Mouse (Mus musculus) megakaryocyte progenitor cell, adult 5-6 weeks (primary cell): ENCODE measurements around the gene Cfap61. TPM values are rescaled to one million over a fixed set of nuclear protein-coding genes. Genes with fewer than 3 reads are reported as not detected.

Experiments
- ATAC-seq: replicated peaks from 2 replicates; pipeline ENCODE4 v1.8.0; 2016; ENCODE audit warnings: mild to moderate bottlenecking, moderate TSS enrichment, inconsistent platforms; ENCODE audit not compliant: poor library complexity
- total RNA-seq, 2 experiments: library from RNA; stranded (forward) in 1 of 2; stranded (reverse) in 1 of 2; fragments of 157-497, 149-512 nt in 1 of 2; fragments of 200-1000 nt in 1 of 2; gene quantifications; 2 replicates each; pipeline versions ENCODE4 v1.2.3 to v1.2.4; 2015 to 2017

The Cfap61 gene
- total RNA-seq, 2 experiments from 2014 or later: 0.04 to 0.10 TPM

GRCm38 (mm10) chr2:145949475-145950068 is 15.0 kb downstream of the Cfap61 start:
- no peak for ATAC-seq

- ATAC-seq: no peak
Measured at GRCm38 (mm10) chr2:145950239-145950638, 15.7 kb downstream of the Cfap61 start.

GRCm38 (mm10) chr2:145952726-145953125 is 18.1 kb downstream of the Cfap61 start:
- peak; percentile 64 for ATAC-seq

GRCm38 (mm10) chr2:145955844-145956243 is 21.3 kb downstream of the Cfap61 start:
- ATAC-seq: no peak

DNA sequence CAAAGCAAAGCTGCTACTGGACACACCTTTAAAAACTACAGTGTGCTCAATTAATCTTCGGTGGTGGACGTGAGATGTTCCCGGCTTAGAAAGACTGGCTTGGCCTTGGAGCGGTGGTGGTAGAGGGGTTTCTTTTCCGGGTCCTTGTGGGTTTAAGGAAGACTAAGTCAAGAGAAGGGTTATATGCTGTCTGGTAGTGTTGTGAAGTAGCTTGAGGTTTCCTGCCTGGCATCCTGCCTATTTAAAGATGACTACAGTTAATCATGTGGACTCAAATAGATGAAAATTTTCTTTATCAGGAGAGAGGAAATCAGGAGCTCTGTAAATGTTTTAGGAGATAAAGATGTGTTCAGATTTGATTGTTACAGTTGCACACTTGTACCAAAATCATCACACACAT is 21.7 kb downstream of the Cfap61 start:
- ATAC-seq: peak; percentile 32

GRCm38 (mm10) chr2:145957450-145957849 is 22.9 kb downstream of the Cfap61 start:
- ATAC-seq: peak; percentile 73

- no peak for ATAC-seq
Measured at GRCm38 (mm10) chr2:145958097-145958496, 23.5 kb downstream of the Cfap61 start.

DNA sequence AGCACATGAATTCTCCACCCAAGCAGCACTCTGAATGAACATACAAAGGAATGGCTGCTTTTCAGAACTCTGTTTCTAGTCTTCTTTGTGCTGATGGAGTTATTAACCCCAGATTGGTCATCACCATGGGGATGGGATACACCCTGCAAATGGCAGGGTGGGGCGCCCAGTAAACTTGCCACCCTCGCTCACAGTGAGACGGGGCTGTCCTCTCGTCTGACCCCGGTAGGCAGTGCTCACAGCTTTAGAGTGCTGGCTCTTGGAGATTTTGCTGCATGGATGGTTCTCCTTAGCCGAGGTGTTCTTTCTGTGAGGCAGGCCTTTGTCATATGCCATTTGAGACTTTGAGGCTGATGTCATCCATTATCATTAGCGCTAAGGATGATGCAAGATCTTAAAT is 24.0 kb downstream of the Cfap61 start:
- ATAC-seq: no peak

GRCm38 (mm10) chr2:145961861-145962260 is 27.3 kb downstream of the Cfap61 start:
- no peak for ATAC-seq

- no peak for ATAC-seq
Measured at GRCm38 (mm10) chr2:145970751-145971150, 36.2 kb downstream of the Cfap61 start.

DNA sequence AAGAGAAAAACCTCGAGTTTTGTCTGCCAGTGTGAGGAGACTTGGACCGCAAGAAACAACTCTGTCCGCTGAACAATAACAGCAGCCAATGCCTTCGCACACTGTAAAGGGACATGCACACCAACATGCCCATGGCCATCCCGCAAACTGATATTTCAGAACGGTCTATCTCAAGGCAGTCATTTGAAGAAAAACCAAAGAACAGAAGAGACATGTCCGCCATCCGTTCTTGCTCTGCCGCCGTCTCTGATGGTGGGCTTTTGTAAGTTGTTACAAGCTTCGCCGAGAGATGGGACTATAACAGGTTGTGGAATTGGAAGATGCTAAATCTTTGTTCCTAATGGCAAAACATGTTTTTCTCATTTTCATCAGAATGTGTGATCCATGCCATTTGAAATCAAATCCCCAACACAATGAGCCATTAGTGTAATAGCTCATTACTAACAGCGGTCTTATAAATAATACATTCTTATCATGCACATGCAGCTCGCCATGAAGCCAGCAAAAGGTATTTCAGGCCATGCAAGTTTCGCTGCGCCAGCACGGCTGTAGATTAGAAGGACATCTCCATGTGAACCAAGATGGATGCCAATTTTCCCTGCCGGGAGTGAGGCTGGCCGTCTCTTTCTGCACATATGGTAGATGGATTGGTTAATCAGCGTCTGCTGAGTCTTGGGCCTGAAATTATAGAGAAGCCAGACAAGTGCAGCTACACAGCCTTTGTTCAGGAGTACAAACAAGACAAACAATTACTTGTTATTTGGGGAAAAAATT is 36.8 kb downstream of the Cfap61 start:
- ATAC-seq: no peak

DNA sequence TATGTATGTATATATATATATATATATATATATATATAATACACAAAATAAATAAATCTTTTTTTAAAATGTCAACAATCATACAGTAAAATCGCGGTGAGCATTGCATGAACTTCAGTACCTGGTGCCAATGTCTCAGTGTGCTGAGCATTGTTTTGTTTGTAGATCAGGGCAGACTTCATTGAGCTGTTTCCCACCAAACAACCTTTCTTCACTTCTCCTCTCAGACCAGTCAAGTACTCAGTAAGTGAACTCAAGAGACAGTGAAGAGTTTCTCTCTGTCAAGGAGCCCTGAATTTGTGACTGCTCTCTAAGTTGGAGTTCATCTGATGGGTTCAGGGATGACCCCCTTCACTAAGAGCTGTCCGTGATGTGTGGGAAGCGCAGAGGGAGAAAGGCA is 38.0 kb downstream of the Cfap61 start:
- ATAC-seq: no peak

GRCm38 (mm10) chr2:145979616-145980015 is 45.0 kb downstream of the Cfap61 start:
- ATAC-seq: no peak

- ATAC-seq: no peak
Measured at GRCm38 (mm10) chr2:145980881-145981280, 46.3 kb downstream of the Cfap61 start.

DNA sequence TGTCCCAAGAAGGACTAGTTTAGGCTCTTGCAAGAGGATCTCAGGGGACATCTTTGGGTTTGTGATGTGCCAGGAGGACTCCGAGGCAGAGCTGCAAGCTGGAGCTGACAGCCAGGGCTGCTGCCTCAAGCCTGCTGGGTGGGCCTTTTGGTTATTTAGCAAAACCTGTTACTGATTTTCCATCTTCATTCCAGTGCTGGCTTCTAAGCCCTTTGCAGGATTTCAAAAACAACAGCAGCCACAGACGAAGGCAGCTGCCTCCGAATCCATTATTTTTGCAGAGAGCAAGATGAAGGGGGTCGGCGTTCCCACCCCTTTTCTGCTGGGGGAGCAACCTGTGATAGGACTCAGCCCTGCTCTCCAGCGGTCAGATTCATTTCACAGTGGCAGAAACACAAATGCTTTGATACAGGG is 47.1 kb downstream of the Cfap61 start:
- ATAC-seq: no peak

DNA sequence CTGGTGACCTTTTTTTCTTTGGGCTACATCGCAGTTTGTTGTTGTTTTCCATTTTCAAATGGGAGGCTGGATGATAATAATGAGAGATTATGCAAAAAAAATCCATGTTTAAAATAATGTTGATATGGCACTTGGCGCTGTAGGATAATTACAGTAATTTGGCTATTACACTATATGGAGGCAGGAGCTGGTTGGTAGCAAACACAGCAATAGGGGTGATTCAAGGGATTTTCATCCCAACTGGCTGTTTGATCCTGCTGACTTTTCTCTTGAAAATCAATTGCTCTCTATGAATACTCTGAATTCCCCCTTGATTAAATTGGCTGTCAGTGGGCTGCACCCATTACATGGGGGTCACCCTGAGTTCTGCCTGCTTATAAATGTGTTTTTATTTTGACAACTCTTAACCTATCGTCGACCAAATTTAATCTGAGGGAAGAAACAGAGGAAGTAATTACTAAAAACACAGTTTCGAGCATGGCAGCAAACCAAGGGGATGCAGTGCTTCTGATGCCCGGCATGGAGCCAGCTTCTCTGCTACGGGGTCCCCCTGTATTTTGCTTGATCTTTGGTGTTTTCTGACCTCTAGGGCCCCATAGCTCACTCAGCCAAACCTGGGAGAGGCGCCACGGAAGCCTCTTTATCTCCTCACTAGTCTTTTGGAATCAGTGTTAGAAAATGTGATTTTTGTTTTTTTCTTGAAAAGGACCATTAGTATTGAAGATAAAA is 47.9 kb downstream of the Cfap61 start:
- ATAC-seq: no peak

DNA sequence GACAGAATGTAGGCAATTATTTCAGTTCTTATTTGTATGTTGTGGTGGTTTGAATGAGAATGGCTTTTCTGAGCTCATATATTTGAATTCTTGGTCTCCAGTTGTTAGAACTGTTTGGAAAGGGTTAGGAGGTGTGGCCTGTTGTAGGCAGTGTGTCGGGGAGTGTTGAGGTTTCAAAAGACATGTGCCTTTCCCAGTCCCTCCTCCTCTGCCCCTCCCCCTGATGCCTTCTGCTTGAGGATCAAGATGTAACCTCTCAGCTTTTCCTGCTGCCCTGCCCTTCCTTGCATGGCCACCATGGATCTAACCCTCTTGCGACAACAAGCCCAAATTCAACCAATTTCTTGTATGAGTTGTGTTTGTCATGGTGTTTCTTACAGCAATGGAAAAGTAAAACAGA is 53.2 kb downstream of the Cfap61 start:
- ATAC-seq: no peak

DNA sequence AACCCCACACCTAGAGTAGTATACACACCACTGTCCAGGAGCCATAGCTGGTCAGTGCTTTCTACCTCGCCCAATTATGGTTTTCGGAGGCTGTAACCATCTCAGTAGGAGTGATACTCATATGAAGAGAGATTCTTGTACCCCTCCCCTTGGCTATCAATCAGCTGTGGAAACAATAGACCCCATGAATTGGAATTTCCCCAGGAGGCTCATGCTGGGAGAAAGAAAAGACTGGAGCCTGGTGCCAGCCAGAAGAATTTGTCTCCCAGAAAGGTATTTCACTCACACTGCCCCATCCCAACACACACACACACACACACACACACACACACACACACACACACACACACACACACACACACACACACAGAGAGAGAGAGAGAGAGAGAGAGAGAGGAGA is 55.9 kb downstream of the Cfap61 start:
- ATAC-seq: no peak

GRCm38 (mm10) chr2:145996472-145996871 is 61.9 kb downstream of the Cfap61 start:
- ATAC-seq: peak; percentile 57

- peak; percentile 26; the same call in 1 of the 2 replicates for ATAC-seq
Measured at GRCm38 (mm10) chr2:145997956-145998525, 63.5 kb downstream of the Cfap61 start.

- no peak for ATAC-seq
Measured at GRCm38 (mm10) chr2:146008801-146009200, 74.2 kb downstream of the Cfap61 start.
